Comparison of ENCODE assay signal across 9 mouse cellular contexts in genomic region chr11:94144771-94145539, GRCm38 (mm10).
DNase-seq lines count a peak whose midpoint lies in the region; ATAC-seq lines count a peak whose summit lies in the region.
"Had no signal": no experiment of that assay in that cellular context is flagged by ENCODE, and none has a peak within 500 bp of the region (broad histone marks: within the 10 kb centered on the region; RNA-seq: fewer than 3 reads in every experiment).

No protein-coding gene starts in this region.

- no peak overlapping the region for H3K4me3 ChIP-seq in forebrain, embryonic 14.5 days (ENCODE audit: low read depth, low read length)
- H3K4me3 ChIP-seq in midbrain, embryonic 14.5 days (replicated peaks; ENCODE audit: low read depth, low read length), result no peak overlapping the region
- H3K4me3 ChIP-seq: liver, embryonic 13.5 days had no signal

- H3K27ac ChIP-seq in forebrain, embryonic 14.5 days (ENCODE audit: low read depth, low read length), result peak overlapping the region; percentile 86
- H3K27ac ChIP-seq in midbrain, embryonic 14.5 days (replicated peaks; ENCODE audit: low read depth, low read length), result peak overlapping the region; percentile 80
- H3K27ac ChIP-seq: liver, embryonic 13.5 days had no signal

- peak; percentile 27 for DNase-seq in NIH3T3 (ENCODE audit: low read depth)
- peak; percentile 96 to 97 for DNase-seq in adrenal gland, postnatal 36 days
- DNase-seq in forebrain, embryonic 14.5 days (ENCODE audit: low spot score), result peak; percentile 90
- DNase-seq in heart, postnatal 10 days, result peak; percentile 87 to 91
- peak; percentile 65 to 79 for DNase-seq in layer of hippocampus, postnatal 25 days (ENCODE audit: extremely low spot score in 1 of 2, low spot score in 1 of 2)
- DNase-seq in midbrain, embryonic 14.5 days, result peak; percentile 83
- DNase-seq in urinary bladder, postnatal 36 days (ENCODE audit: low spot score in 2 of 2), result peak; percentile 68 to 87
- DNase-seq: liver, embryonic 13.5 days had no signal

- H3K4me1 ChIP-seq in forebrain, embryonic 14.5 days (ENCODE audit: control insufficient read depth, insufficient read depth, low read length), result peaks cover 15% of the 10 kb centered on the region; the same call in 1 of the 2 replicates
- peaks cover 9% of the 10 kb centered on the region for H3K4me1 ChIP-seq in midbrain, embryonic 14.5 days (ENCODE audit: control insufficient read depth, insufficient read depth, low read length)

- WGBS in forebrain, embryonic 14.5 days, result 60% methylated on average over 11 of the region's 11 CpGs
- WGBS in midbrain, embryonic 14.5 days, result 67% methylated on average over 11 of the region's 11 CpGs

- no peaks in the 10 kb centered on the region for H3K9me3 ChIP-seq in forebrain, embryonic 14.5 days (replicated peaks; ENCODE audit: control insufficient read depth, low read length)
- H3K9me3 ChIP-seq in midbrain, embryonic 14.5 days (ENCODE audit: control insufficient read depth, low read length), result no peaks in the 10 kb centered on the region
- H3K9me3 ChIP-seq: liver, embryonic 13.5 days had no signal

- H3K27me3 ChIP-seq in forebrain, embryonic 14.5 days (replicated peaks; ENCODE audit: control insufficient read depth, insufficient read depth, low read length), result no peaks in the 10 kb centered on the region
- no peaks in the 10 kb centered on the region for H3K27me3 ChIP-seq in midbrain, embryonic 14.5 days (ENCODE audit: control insufficient read depth, insufficient read depth, low read length)

- H3K36me3 ChIP-seq in forebrain, embryonic 14.5 days (ENCODE audit: control insufficient read depth, insufficient read depth, low read length), result no peaks in the 10 kb centered on the region
- no peaks in the 10 kb centered on the region for H3K36me3 ChIP-seq in midbrain, embryonic 14.5 days (ENCODE audit: control insufficient read depth, insufficient read depth, low read length)
- H3K36me3 ChIP-seq: liver, embryonic 13.5 days had no signal

- ATAC-seq in forebrain, embryonic 14.5 days, result peak; percentile 49; the same call in 1 of the 2 replicates
- ATAC-seq in midbrain, embryonic 14.5 days (ENCODE audit: low FRiP score, low TSS enrichment), result no peak
- ATAC-seq in activated CD4-positive, CD25-positive, alpha-beta regulatory T cell, adult 4 months, result no peak

- intact Hi-C loops in heart, postnatal 10 days (cut with DNase I), result no loop called here

- H3K4me2 ChIP-seq in forebrain, embryonic 14.5 days (ENCODE audit: low read length), result no peak overlapping the region; the same call in 1 of the 2 replicates
- H3K4me2 ChIP-seq in midbrain, embryonic 14.5 days (ENCODE audit: low read length), result no peak overlapping the region
- H3K4me2 ChIP-seq: liver, embryonic 13.5 days had no signal

- H3K9ac ChIP-seq in forebrain, embryonic 14.5 days (ENCODE audit: low read length), result peak overlapping the region; percentile 17; the same call in 1 of the 2 replicates
- no peak overlapping the region for H3K9ac ChIP-seq in midbrain, embryonic 14.5 days (replicated peaks; ENCODE audit: low read length)
- H3K9ac ChIP-seq: liver, embryonic 13.5 days had no signal

Comparison
In these comparisons a context has a peak if more than half of its experiments do, and no peak if none do; other contexts are left out.
1. DNase-seq: peak in every context shown above with its lines; median percentile 96 in adrenal gland, postnatal 36 days; 90 in forebrain, embryonic 14.5 days; 89 in heart, postnatal 10 days; 83 in midbrain, embryonic 14.5 days; 78 in urinary bladder, postnatal 36 days; 72 in layer of hippocampus, postnatal 25 days; 27 in NIH3T3.